Mouse (Mus musculus): ENCODE measurements at regions not wholly inside any gene's neighbourhood (a gene's known extent, or its start where the extent isn't known, plus 50 kb on each side); places are given as distances from the start of the nearest gene placed in this dataset.
A peak's percentile ranks its signal among the peaks of the same experiment; 100 is the strongest.

DNA sequence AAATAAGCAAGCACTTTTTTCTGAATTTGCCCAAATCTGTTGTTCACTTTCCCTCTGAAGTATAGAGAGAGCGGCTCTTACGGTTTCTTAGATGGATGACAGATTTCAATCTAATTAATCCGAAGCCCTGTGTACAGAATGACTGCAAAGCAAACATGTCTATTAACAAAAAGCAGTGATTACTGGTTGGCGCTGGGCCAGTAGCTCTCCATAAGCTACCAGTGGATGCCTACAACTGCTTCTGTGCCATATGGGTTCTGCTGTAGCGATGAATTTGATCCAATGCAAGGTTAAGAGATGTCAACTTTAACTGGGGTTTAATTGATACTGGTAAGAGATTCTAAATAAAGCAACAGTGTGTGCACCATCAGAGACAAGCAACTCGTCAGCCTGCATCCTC lies 162.3 kb downstream of the Rwdd3 start:
- Histone ChIP-seq H3K4me1 (no peaks in the 10 kb centered on the region), H3K36me3 (no peaks in the 10 kb centered on the region), H3K4me3 (no peak overlapping the region), H3K27me3 (no peaks in the 10 kb centered on the region), H3K9me3 (no peaks in the 10 kb centered on the region), H3K9ac (no peak overlapping the region), H3K27ac (no peak overlapping the region), H3K4me2 (replicated peaks) (no peak overlapping the region)
- ATAC-seq (ENCODE audit: low FRiP score, low read depth): no peak
- 75% methylated on average over 6 of the region's 6 CpGs for WGBS

DNA sequence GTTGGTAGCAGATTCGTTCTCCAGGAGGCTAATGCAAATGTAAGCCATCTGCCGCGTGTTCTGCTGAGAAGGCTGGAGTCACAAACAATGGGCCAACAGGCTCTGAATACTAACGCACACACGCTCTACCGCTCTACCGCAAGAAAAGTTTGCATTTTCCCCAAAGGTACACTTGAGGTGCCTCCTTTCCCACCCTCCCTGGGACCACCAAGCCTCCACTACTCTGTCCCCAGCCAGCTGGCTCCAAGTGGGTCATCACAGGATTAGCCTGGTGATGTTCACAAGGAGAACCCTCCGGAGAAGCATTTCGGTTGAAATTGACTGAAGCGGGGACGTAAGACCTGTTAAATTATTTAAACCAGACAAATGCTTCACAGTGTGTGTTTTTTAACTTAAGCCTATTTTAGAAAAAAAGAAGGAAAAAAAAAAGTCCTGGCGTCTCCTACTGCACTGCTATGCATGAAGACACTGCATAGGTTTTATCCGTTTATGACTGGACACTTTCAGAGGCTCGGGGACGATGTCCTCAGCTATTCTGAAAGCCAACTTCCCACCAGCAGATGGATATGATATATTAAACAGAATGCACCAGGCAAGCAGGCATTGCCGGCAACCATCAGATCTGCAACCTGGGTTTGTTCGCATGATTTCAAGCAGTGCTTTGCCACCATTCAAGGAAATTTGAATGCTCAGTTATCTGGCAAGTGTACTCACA lies 187.8 kb downstream of the Rwdd3 start:
- Histone ChIP-seq H3K9me3 (no peaks in the 10 kb centered on the region), H3K27ac (no peak overlapping the region), H3K4me1 (peaks cover 4% of the 10 kb centered on the region), H3K27me3 (no peaks in the 10 kb centered on the region), H3K36me3 (no peaks in the 10 kb centered on the region), H3K9ac (no peak overlapping the region), H3K4me2 (replicated peaks) (peak overlapping the region; percentile 40; the same call in 1 of the 2 replicates), H3K4me3 (no peak overlapping the region)
- 42% methylated on average over 17 of the region's 17 CpGs for WGBS
- no peak for ATAC-seq (ENCODE audit: low FRiP score, low read depth)

- Histone ChIP-seq H3K4me2 (replicated peaks) (no peak overlapping the region), H3K4me3 (no peak overlapping the region), H3K9ac (no peak overlapping the region), H3K9me3 (no peaks in the 10 kb centered on the region), H3K36me3 (no peaks in the 10 kb centered on the region), H3K4me1 (peaks cover 4% of the 10 kb centered on the region), H3K27ac (no peak overlapping the region), H3K27me3 (no peaks in the 10 kb centered on the region)
- 32% methylated on average over 10 of the region's 10 CpGs for WGBS
- ATAC-seq (ENCODE audit: low FRiP score, low read depth): no peak
Measured at GRCm38 (mm10) chr3:120982795-120983555, 188.5 kb downstream of the Rwdd3 start.

DNA sequence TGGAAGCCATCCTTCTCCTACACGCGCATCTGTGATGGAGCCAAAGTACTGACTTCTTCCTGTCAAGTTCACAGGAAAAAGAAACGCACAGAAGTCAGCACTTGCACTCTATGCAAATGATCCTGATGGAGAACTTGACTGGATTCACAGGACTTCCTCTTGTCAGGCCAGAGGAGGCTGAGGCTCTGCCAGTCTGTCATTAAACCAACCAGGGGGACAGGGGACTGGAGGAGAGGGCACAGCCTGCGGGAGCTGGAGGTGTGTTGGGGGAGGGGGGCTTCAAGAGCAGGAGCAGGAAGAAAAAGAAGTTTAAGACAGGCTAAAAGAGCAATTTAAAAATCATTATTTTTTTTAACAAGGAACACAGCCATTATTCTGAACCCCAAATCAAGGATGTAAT lies 189.3 kb downstream of the Rwdd3 start:
- Histone ChIP-seq H3K4me1 (peaks cover 4% of the 10 kb centered on the region), H3K36me3 (no peaks in the 10 kb centered on the region), H3K27me3 (no peaks in the 10 kb centered on the region), H3K4me2 (replicated peaks) (no peak overlapping the region), H3K4me3 (no peak overlapping the region), H3K9ac (no peak overlapping the region), H3K27ac (no peak overlapping the region), H3K9me3 (no peaks in the 10 kb centered on the region)
- no peak for ATAC-seq (ENCODE audit: low FRiP score, low read depth)
- 40% methylated on average over 4 of the region's 4 CpGs for WGBS

- H3K4me2 ChIP-seq (replicated peaks): no peak overlapping the region
- H3K4me1 ChIP-seq: 0 out of 2 replicates have a peak, but pooled peaks cover 3% of the 10 kb centered on the region
- H3K9ac ChIP-seq: no peak overlapping the region
- H3K27ac ChIP-seq: no peak overlapping the region
- no peaks in the 10 kb centered on the region for H3K9me3 ChIP-seq
- ATAC-seq (ENCODE audit: low FRiP score, low read depth): peak; percentile 67; the same call in 1 of the 2 replicates
- H3K4me3 ChIP-seq: no peak overlapping the region
- H3K27me3 ChIP-seq: no peaks in the 10 kb centered on the region
- H3K36me3 ChIP-seq: no peaks in the 10 kb centered on the region
- 60% methylated on average over 14 of the region's 14 CpGs for WGBS
Measured at GRCm38 (mm10) chr3:120970746-120971466, 200.6 kb downstream of the Rwdd3 start.

- H3K4me2 ChIP-seq (replicated peaks): no peak overlapping the region
- no peak for ATAC-seq (ENCODE audit: low FRiP score, low read depth)
- no peak overlapping the region for H3K27ac ChIP-seq
- no peaks in the 10 kb centered on the region for H3K9me3 ChIP-seq
- H3K36me3 ChIP-seq: no peaks in the 10 kb centered on the region
- WGBS: 86% methylated on average over 8 of the region's 8 CpGs
- no peak overlapping the region for H3K9ac ChIP-seq
- H3K4me1 ChIP-seq: no peaks in the 10 kb centered on the region
- H3K27me3 ChIP-seq: no peaks in the 10 kb centered on the region
- H3K4me3 ChIP-seq: no peak overlapping the region
Measured at GRCm38 (mm10) chr3:120946906-120947305, 224.6 kb downstream of the Rwdd3 start.

- no peak overlapping the region for H3K27ac ChIP-seq
- WGBS: 91% methylated on average over 4 of the region's 4 CpGs
- H3K9me3 ChIP-seq: no peaks in the 10 kb centered on the region
- no peaks in the 10 kb centered on the region for H3K36me3 ChIP-seq
- H3K9ac ChIP-seq: no peak overlapping the region
- H3K4me2 ChIP-seq (replicated peaks): no peak overlapping the region
- no peak overlapping the region for H3K4me3 ChIP-seq
- H3K27me3 ChIP-seq: no peaks in the 10 kb centered on the region
- no peaks in the 10 kb centered on the region for H3K4me1 ChIP-seq
- ATAC-seq (ENCODE audit: low FRiP score, low read depth): no peak
Measured at GRCm38 (mm10) chr3:120934401-120934800, 237.1 kb downstream of the Rwdd3 start.

- H3K9me3 ChIP-seq: no peaks in the 10 kb centered on the region
Measured at GRCm38 (mm10) chr3:120920351-120920750, 251.1 kb downstream of the Rwdd3 start.

DNA sequence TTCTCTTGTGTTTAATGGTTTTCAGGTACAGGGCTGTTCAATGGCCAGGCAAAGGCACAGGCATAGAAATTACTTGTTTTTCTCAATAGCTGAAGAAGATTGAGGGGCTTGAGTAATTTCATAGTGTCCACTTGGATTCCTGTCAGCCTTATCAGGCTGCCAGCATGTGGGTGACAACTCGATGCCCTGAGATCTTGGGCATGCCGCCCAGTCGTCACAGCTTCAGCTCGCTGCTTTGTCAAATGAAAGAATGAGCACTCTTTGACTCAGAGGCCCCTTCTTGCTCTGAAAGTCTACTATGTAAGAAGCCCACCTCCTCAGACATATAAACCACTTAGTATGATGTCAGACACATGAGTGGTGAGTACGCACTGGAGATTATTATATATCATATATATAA lies 272.6 kb downstream of the Rwdd3 start:
- H3K9me3 ChIP-seq: no peaks in the 10 kb centered on the region
- 88% methylated on average over 5 of the region's 5 CpGs for WGBS
- no peak overlapping the region; the same call in 1 of the 2 replicates for H3K27ac ChIP-seq
- no peaks in the 10 kb centered on the region for H3K4me1 ChIP-seq
- no peak overlapping the region for H3K4me3 ChIP-seq
- no peak overlapping the region for H3K4me2 ChIP-seq (replicated peaks)
- H3K27me3 ChIP-seq: no peaks in the 10 kb centered on the region
- no peak overlapping the region for H3K9ac ChIP-seq
- no peak for ATAC-seq (ENCODE audit: low FRiP score, low read depth)
- H3K36me3 ChIP-seq: no peaks in the 10 kb centered on the region

More at GRCm38 (mm10) chr3:120920351-120920750, 251.1 kb downstream of the Rwdd3 start:
- H3K9ac ChIP-seq: no peak overlapping the region
- no peaks in the 10 kb centered on the region for H3K27me3 ChIP-seq
- no peak overlapping the region for H3K27ac ChIP-seq
- no peak for ATAC-seq (ENCODE audit: low FRiP score, low read depth)
- H3K4me1 ChIP-seq: no peaks in the 10 kb centered on the region
- no peaks in the 10 kb centered on the region for H3K36me3 ChIP-seq
- H3K4me3 ChIP-seq: no peak overlapping the region
- 84% methylated on average over 2 of the region's 2 CpGs for WGBS
- no peak overlapping the region for H3K4me2 ChIP-seq (replicated peaks)

- no peaks in the 10 kb centered on the region for H3K36me3 ChIP-seq
- H3K4me2 ChIP-seq (replicated peaks): peak overlapping the region; percentile 23
- no peaks in the 10 kb centered on the region for H3K9me3 ChIP-seq
- H3K4me1 ChIP-seq: no peaks in the 10 kb centered on the region
- H3K9ac ChIP-seq: no peak overlapping the region
- H3K27me3 ChIP-seq: no peaks in the 10 kb centered on the region
- 43% methylated on average over 9 of the region's 9 CpGs for WGBS
- H3K4me3 ChIP-seq: no peak overlapping the region
- ATAC-seq (ENCODE audit: low FRiP score, low read depth): peak; percentile 83
- H3K27ac ChIP-seq: no peak overlapping the region
Measured at GRCm38 (mm10) chr3:120898258-120898657, 273.2 kb downstream of the Rwdd3 start.

- H3K4me2 ChIP-seq (replicated peaks): 0 out of 2 replicates have a peak overlapping the region, but pooled peaks have one; percentile 23
Measured at GRCm38 (mm10) chr3:120897758-120898157, 273.7 kb downstream of the Rwdd3 start.

DNA sequence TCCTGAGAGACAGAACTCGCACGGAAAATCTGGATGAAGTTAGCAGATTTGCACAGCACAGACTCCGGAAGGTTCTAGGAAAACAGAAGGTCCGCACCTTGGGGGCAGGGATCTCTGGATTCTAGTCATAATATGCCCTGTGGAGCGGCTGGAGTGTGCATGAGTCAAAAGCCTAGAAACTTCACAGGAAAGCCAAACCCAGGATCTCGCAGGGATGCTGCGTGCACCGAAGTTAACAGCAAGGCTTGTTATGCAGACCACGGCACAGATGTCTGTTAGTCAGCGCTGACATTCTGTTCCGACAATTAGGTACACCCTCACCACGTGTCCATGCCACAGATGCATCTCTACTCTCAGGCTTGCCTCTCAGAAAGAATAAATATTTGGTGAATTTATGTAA lies 274.3 kb downstream of the Rwdd3 start:
- no peak overlapping the region for H3K4me3 ChIP-seq
- H3K27ac ChIP-seq: no peak overlapping the region
- H3K9me3 ChIP-seq: no peaks in the 10 kb centered on the region
- no peaks in the 10 kb centered on the region for H3K36me3 ChIP-seq
- no peak for ATAC-seq (ENCODE audit: low FRiP score, low read depth)
- H3K27me3 ChIP-seq: no peaks in the 10 kb centered on the region
- no peak overlapping the region for H3K4me2 ChIP-seq (replicated peaks)
- WGBS: 76% methylated on average over 12 of the region's 12 CpGs
- no peak overlapping the region for H3K9ac ChIP-seq
- no peaks in the 10 kb centered on the region for H3K4me1 ChIP-seq

More at GRCm38 (mm10) chr3:120897758-120898157, 273.7 kb downstream of the Rwdd3 start:
- Histone ChIP-seq H3K36me3 (no peaks in the 10 kb centered on the region), H3K9me3 (no peaks in the 10 kb centered on the region), H3K4me1 (no peaks in the 10 kb centered on the region), H3K27ac (no peak overlapping the region), H3K4me3 (no peak overlapping the region), H3K9ac (no peak overlapping the region), H3K27me3 (no peaks in the 10 kb centered on the region)
- ATAC-seq (ENCODE audit: low FRiP score, low read depth): peak; percentile 16; the same call in 1 of the 2 replicates
- WGBS: 76% methylated on average over 9 of the region's 9 CpGs

All from limb, embryonic 13.5 days (tissue).